Mouse (Mus musculus): ENCODE measurements at regions not wholly inside any gene's neighbourhood (a gene's known extent, or its start where the extent isn't known, plus 50 kb on each side); places are given as distances from the start of the nearest gene placed in this dataset.

DNA sequence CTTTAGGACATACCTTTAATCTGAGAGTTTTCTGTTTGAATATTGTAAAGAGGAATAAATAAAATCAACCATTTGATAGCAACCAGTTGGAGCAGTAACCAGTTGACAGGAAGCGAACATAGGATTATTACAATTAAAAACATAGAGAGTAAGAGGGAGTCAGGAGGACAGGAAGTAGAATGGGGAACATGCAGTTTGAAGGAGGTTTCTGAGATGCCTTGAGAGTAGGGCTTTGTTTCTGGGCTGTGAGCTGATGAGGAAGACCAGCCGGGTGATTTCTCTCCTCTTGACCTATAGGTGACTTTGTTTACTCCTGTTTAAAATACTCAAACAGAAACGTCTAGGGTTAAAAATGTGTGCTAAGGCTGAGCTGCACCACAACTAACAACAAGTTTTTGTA is 160.6 kb upstream of the Ctso start:
- no peak for ATAC-seq
- Histone ChIP-seq H3K9me3 (ENCODE audit: control insufficient read depth, low read length) (no peaks in the 10 kb centered on the region), H3K27me3 (replicated peaks; ENCODE audit: control insufficient read depth, insufficient read depth, low read length) (no peaks in the 10 kb centered on the region), H3K9ac (replicated peaks; ENCODE audit: low read depth, low read length) (no peak overlapping the region), H3K27ac (ENCODE audit: low read length) (no peak overlapping the region), H3K4me1 (replicated peaks; ENCODE audit: control insufficient read depth, insufficient read depth, low read length) (no peaks in the 10 kb centered on the region), H3K36me3 (ENCODE audit: control insufficient read depth, insufficient read depth) (no peaks in the 10 kb centered on the region), H3K4me2 (ENCODE audit: low read length) (no peak overlapping the region), H3K4me3 (replicated peaks; ENCODE audit: low read length) (no peak overlapping the region)
- WGBS: 85% methylated on average over 3 of the region's 3 CpGs

- no peak for ATAC-seq
- Histone ChIP-seq H3K9me3 (ENCODE audit: control insufficient read depth, low read length) (no peaks in the 10 kb centered on the region), H3K36me3 (ENCODE audit: control insufficient read depth, insufficient read depth) (no peaks in the 10 kb centered on the region), H3K27ac (ENCODE audit: low read length) (no peak overlapping the region), H3K9ac (replicated peaks; ENCODE audit: low read depth, low read length) (no peak overlapping the region), H3K4me1 (replicated peaks; ENCODE audit: control insufficient read depth, insufficient read depth, low read length) (no peaks in the 10 kb centered on the region), H3K27me3 (replicated peaks; ENCODE audit: control insufficient read depth, insufficient read depth, low read length) (no peaks in the 10 kb centered on the region), H3K4me2 (ENCODE audit: low read length) (no peak overlapping the region), H3K4me3 (replicated peaks; ENCODE audit: low read length) (no peak overlapping the region)
These were observed 159.4 kb upstream of the Ctso start for GRCm38 (mm10) chr3:81773012-81773411.

DNA sequence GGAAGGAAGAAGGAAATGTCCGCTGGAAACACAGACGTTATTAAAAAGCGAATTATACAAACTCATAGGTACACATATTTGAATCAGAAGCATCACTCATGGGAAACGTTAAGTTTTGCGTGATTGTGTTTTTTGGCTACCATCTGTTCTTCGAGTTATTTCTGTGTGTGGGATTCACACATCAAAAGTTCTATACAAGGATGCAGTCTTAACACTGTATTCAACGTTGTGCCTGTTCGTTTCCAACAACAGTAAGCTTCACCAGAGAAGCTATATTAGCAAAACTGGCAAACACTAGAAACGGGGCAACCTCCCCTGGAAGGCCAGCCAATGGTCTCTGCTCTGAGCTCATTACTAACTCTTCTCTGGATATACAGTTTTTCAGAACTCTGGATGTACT is 150.3 kb upstream of the Ctso start:
- no peak overlapping the region for H3K27ac ChIP-seq (ENCODE audit: low read length)
- H3K4me3 ChIP-seq (replicated peaks; ENCODE audit: low read length): no peak overlapping the region
- H3K4me2 ChIP-seq (ENCODE audit: low read length): no peak overlapping the region
- no peaks in the 10 kb centered on the region for H3K36me3 ChIP-seq (ENCODE audit: control insufficient read depth, insufficient read depth)
- H3K27me3 ChIP-seq (replicated peaks; ENCODE audit: control insufficient read depth, insufficient read depth, low read length): no peaks in the 10 kb centered on the region
- 77% methylated on average over 9 of the region's 9 CpGs for WGBS
- no peak for ATAC-seq
- H3K9ac ChIP-seq (replicated peaks; ENCODE audit: low read depth, low read length): no peak overlapping the region
- H3K9me3 ChIP-seq (ENCODE audit: control insufficient read depth, low read length): no peaks in the 10 kb centered on the region
- peaks cover 8% of the 10 kb centered on the region for H3K4me1 ChIP-seq (replicated peaks; ENCODE audit: control insufficient read depth, insufficient read depth, low read length)

DNA sequence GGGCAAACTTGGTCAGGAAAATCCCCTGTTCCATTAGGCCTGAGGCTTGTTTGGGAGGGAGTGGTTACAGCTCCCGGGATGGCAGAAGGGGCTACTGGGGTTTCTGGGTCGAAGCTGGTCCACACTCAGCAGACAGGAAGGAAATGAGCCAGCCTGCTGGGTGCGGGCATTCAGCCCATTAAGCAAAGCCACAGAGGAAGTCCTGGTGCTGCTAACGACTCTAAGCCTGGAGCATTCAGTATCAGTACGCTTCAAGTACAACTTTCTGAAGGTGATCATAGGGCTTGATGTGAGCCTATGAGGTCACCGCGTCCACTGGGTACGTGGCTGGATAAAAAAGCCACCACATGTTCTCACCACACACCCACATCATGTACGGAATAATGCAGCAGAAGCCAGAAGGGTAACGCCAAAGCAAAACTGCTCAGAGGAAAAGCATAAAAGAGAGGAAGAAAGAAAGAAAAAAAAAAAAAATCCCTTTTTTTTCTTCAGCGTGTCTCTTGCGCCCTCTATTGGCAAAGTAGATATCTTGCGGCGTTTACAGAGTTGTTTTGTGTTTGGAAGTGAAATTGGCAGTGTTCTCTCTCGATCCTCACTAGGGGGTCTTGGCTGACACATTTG is 149.4 kb upstream of the Ctso start:
- peak; percentile 84 for ATAC-seq

DNA sequence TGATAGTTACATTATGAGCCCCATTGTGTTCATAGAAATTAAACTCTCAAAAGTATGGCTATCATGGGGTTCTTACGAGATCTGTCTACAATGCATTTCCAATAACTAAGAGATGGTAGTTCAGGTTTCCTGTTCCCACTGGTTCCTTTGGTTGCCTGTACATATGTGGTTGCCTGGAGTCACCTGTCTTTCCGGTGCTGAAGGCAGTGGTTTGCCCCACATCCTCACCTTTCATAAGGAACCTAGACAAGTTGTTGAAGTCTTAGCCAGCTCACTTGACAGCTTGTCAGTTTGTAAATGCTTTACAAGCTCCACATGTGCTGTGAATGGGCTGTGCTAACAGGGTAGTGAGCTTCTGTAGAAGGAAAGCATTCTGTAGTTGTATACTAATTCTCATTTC is 143.5 kb upstream of the Ctso start:
- Histone ChIP-seq H3K27me3 (replicated peaks; ENCODE audit: control insufficient read depth, insufficient read depth, low read length) (no peaks in the 10 kb centered on the region), H3K4me2 (ENCODE audit: low read length) (no peak overlapping the region), H3K9ac (replicated peaks; ENCODE audit: low read depth, low read length) (no peak overlapping the region), H3K9me3 (ENCODE audit: control insufficient read depth, low read length) (no peaks in the 10 kb centered on the region), H3K36me3 (ENCODE audit: control insufficient read depth, insufficient read depth) (no peaks in the 10 kb centered on the region), H3K27ac (ENCODE audit: low read length) (no peak overlapping the region), H3K4me3 (replicated peaks; ENCODE audit: low read length) (no peak overlapping the region), H3K4me1 (replicated peaks; ENCODE audit: control insufficient read depth, insufficient read depth, low read length) (no peaks in the 10 kb centered on the region)
- no peak for ATAC-seq
- WGBS: 85% methylated on average over 2 of the region's 2 CpGs

More for the DNA sequence above, 149.4 kb upstream of the Ctso start:
- Histone ChIP-seq H3K27me3 (replicated peaks; ENCODE audit: control insufficient read depth, insufficient read depth, low read length) (no peaks in the 10 kb centered on the region), H3K9ac (replicated peaks; ENCODE audit: low read depth, low read length) (no peak overlapping the region), H3K27ac (ENCODE audit: low read length) (peak overlapping the region; percentile 16), H3K9me3 (ENCODE audit: control insufficient read depth, low read length) (no peaks in the 10 kb centered on the region), H3K4me1 (replicated peaks; ENCODE audit: control insufficient read depth, insufficient read depth, low read length) (peaks cover 8% of the 10 kb centered on the region), H3K4me3 (replicated peaks; ENCODE audit: low read length) (peak overlapping the region; percentile 27), H3K4me2 (ENCODE audit: low read length) (peak overlapping the region; percentile 49), H3K36me3 (ENCODE audit: control insufficient read depth, insufficient read depth) (no peaks in the 10 kb centered on the region)
- 23% methylated on average over 15 of the region's 15 CpGs for WGBS

DNA sequence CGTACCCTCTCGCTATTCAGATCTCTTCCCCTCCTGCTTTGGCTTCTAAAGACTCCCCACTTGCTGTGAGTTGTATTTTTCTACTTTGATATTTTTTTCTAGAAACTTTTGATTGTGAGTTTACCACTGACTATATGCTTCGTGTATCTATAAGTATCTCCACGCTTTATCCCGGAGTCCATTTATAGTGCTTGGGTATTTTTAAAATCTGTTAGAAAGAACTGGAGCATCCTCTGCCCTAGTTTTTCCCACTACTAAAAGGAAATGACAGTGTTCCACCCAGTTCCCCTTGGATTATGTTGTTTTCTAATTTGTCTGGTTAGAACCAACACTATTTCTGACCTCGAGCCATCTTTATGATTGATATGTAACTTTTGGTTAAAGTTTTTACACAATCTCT is 142.7 kb upstream of the Ctso start:
- 92% methylated on average over 6 of the region's 6 CpGs for WGBS
- no peak overlapping the region for H3K4me2 ChIP-seq (ENCODE audit: low read length)
- no peaks in the 10 kb centered on the region for H3K27me3 ChIP-seq (replicated peaks; ENCODE audit: control insufficient read depth, insufficient read depth, low read length)
- ATAC-seq: no peak
- no peaks in the 10 kb centered on the region for H3K4me1 ChIP-seq (replicated peaks; ENCODE audit: control insufficient read depth, insufficient read depth, low read length)
- no peak overlapping the region for H3K4me3 ChIP-seq (replicated peaks; ENCODE audit: low read length)
- H3K9ac ChIP-seq (replicated peaks; ENCODE audit: low read depth, low read length): no peak overlapping the region
- H3K9me3 ChIP-seq (ENCODE audit: control insufficient read depth, low read length): no peaks in the 10 kb centered on the region
- no peaks in the 10 kb centered on the region for H3K36me3 ChIP-seq (ENCODE audit: control insufficient read depth, insufficient read depth)
- H3K27ac ChIP-seq (ENCODE audit: low read length): no peak overlapping the region

DNA sequence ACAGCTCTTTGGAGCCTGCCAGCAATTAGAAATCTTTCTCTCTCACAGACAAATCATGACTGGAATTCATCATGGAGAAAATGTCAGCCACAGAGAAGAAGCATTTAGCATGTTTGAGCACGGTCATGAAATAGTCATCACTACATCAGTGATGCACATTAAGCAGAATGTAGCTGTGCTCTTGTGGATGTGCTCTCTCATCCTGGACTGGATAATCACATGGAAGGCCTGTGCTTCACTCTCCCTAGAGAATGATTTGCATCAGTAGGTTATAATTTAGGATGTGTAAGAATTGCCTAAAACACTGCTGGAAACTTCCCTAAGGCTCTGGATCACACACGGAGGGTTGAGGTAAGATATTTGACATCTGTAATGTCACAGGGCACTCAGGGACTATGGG is 130.3 kb upstream of the Ctso start:
- no peak for ATAC-seq

DNA sequence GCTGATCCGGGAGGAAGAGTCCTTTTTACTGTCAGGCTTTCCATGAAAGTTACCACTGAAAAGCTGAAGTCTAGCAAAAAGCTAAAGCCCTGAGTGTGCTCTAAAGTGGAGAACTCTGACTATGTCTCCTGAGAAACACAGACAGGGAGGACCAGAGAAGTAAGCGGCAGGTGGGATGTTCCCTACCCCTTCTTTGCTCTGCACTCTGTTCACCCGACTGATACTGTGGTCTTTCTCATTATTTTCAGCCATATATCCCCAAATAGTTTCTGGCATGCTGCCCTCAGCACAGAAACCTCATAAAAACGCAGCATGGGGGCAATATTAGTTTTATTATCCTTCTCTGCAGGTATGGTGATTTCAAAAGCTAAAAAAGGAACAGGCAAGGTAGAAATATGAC is 126.7 kb upstream of the Ctso start:
- Histone ChIP-seq H3K9me3 (ENCODE audit: control insufficient read depth, low read length) (no peaks in the 10 kb centered on the region), H3K4me1 (replicated peaks; ENCODE audit: control insufficient read depth, insufficient read depth, low read length) (no peaks in the 10 kb centered on the region), H3K36me3 (ENCODE audit: control insufficient read depth, insufficient read depth) (no peaks in the 10 kb centered on the region), H3K27ac (ENCODE audit: low read length) (no peak overlapping the region), H3K4me3 (replicated peaks; ENCODE audit: low read length) (no peak overlapping the region), H3K4me2 (ENCODE audit: low read length) (no peak overlapping the region), H3K9ac (replicated peaks; ENCODE audit: low read depth, low read length) (no peak overlapping the region), H3K27me3 (replicated peaks; ENCODE audit: control insufficient read depth, insufficient read depth, low read length) (no peaks in the 10 kb centered on the region)
- WGBS: 73% methylated on average over 4 of the region's 4 CpGs
- no peak for ATAC-seq

More for the DNA sequence above, 130.3 kb upstream of the Ctso start:
- no peak overlapping the region for H3K27ac ChIP-seq (ENCODE audit: low read length)
- H3K9me3 ChIP-seq (ENCODE audit: control insufficient read depth, low read length): no peaks in the 10 kb centered on the region
- WGBS: 72% methylated on average over 2 of the region's 2 CpGs
- no peaks in the 10 kb centered on the region for H3K4me1 ChIP-seq (replicated peaks; ENCODE audit: control insufficient read depth, insufficient read depth, low read length)
- H3K36me3 ChIP-seq (ENCODE audit: control insufficient read depth, insufficient read depth): no peaks in the 10 kb centered on the region
- H3K4me2 ChIP-seq (ENCODE audit: low read length): no peak overlapping the region
- no peak overlapping the region for H3K9ac ChIP-seq (replicated peaks; ENCODE audit: low read depth, low read length)
- H3K27me3 ChIP-seq (replicated peaks; ENCODE audit: control insufficient read depth, insufficient read depth, low read length): no peaks in the 10 kb centered on the region
- no peak overlapping the region for H3K4me3 ChIP-seq (replicated peaks; ENCODE audit: low read length)

DNA sequence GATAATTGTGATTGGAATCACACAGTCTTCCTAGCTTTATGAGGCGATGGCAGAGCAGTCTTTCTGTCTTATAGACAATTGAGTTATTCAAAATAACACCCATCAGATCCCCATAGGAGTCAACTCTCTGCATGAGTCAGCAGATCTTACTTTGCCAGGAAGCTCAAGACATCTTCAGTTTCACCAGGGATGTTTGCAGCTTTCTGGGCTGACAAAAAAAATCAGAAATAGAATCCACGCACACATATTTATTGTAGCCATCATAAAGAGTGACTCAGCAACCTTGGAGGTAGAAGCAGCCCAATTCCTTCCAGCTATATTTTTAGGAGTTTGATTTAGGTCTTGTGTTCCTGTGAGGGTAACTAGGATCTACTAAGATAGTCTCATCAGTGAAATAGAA is 122.8 kb upstream of the Ctso start:
- no peak for ATAC-seq
- no peaks in the 10 kb centered on the region for H3K9me3 ChIP-seq (ENCODE audit: control insufficient read depth, low read length)
- WGBS: 82% methylated on average over 2 of the region's 2 CpGs
- H3K9ac ChIP-seq (replicated peaks; ENCODE audit: low read depth, low read length): no peak overlapping the region
- no peaks in the 10 kb centered on the region for H3K36me3 ChIP-seq (ENCODE audit: control insufficient read depth, insufficient read depth)
- H3K4me1 ChIP-seq (replicated peaks; ENCODE audit: control insufficient read depth, insufficient read depth, low read length): no peaks in the 10 kb centered on the region
- no peak overlapping the region for H3K27ac ChIP-seq (ENCODE audit: low read length)
- H3K27me3 ChIP-seq (replicated peaks; ENCODE audit: control insufficient read depth, insufficient read depth, low read length): no peaks in the 10 kb centered on the region
- no peak overlapping the region for H3K4me2 ChIP-seq (ENCODE audit: low read length)
- H3K4me3 ChIP-seq (replicated peaks; ENCODE audit: low read length): no peak overlapping the region

- Histone ChIP-seq H3K4me2 (ENCODE audit: low read length) (no peak overlapping the region), H3K4me3 (replicated peaks; ENCODE audit: low read length) (no peak overlapping the region), H3K36me3 (ENCODE audit: control insufficient read depth, insufficient read depth) (no peaks in the 10 kb centered on the region), H3K27me3 (replicated peaks; ENCODE audit: control insufficient read depth, insufficient read depth, low read length) (no peaks in the 10 kb centered on the region), H3K4me1 (replicated peaks; ENCODE audit: control insufficient read depth, insufficient read depth, low read length) (no peaks in the 10 kb centered on the region), H3K9ac (replicated peaks; ENCODE audit: low read depth, low read length) (no peak overlapping the region), H3K27ac (ENCODE audit: low read length) (no peak overlapping the region), H3K9me3 (ENCODE audit: control insufficient read depth, low read length) (no peaks in the 10 kb centered on the region)
- WGBS: 88% methylated on average over 2 of the region's 2 CpGs
- no peak for ATAC-seq
These were observed 112.1 kb upstream of the Ctso start for GRCm38 (mm10) chr3:81820304-81820703.

All from forebrain, embryonic 16.5 days (tissue).